Mouse (Mus musculus): ENCODE data around the gene 5730409E04Rik. TPM values are rescaled to one million over a fixed set of nuclear protein-coding genes. Genes with fewer than 3 reads are reported as not detected.

Gene 5730409E04Rik
- total and polyA plus RNA-seq, 3 experiments: not detected

GRCm38 (mm10) chr4:126661249-126661648 lies 51.6 kb downstream of the 5730409E04Rik start:
- ATAC-seq (ENCODE audit: extremely low read depth, insufficient number of reproducible peaks, low FRiP score, poor library complexity, severe bottlenecking): no peak

More at GRCm38 (mm10) chr4:126661249-126661648, 51.6 kb downstream of the 5730409E04Rik start:
- Histone ChIP-seq H3K4me1 (ENCODE audit: insufficient read depth, low read depth, low read length) (no peaks in the 10 kb centered on the region), H3K4me3 (ENCODE audit: low read depth, low read length) (no peak overlapping the region), H3K36me3 (replicated peaks) (no peaks in the 10 kb centered on the region), H3K9me3 (replicated peaks) (no peaks in the 10 kb centered on the region), H3K27me3 (ENCODE audit: insufficient read depth, low read length) (peaks cover 32% of the 10 kb centered on the region)
- no peak for TF ChIP-seq CTCF (IDR thresholded peaks at IDR 0.05; ENCODE audit: low read depth, low read length)
- DNase-seq (ENCODE audit: low spot score): no peak

Other genes starting within 250 kb of the 5730409E04Rik start
- gene Ago3, start 180.3 kb upstream of the 5730409E04Rik start, total RNA-seq (2014; fragmentation: Nextera tagmentation): 18.0 and 24.7 TPM in 2 replicates
- gene Ago3, start 180.3 kb upstream of the 5730409E04Rik start, total RNA-seq (2017): 6.3 and 8.9 TPM in 2 replicates
- 3.1 and 6.6 TPM in 2 replicates for gene Ago3, start 180.3 kb upstream of the 5730409E04Rik start, polyA plus RNA-seq (2012)
- 25.3 and 30.9 TPM in 2 replicates for gene Ago1, start 141.2 kb upstream of the 5730409E04Rik start, total RNA-seq (2014; fragmentation: Nextera tagmentation)
- gene Ago1, start 141.2 kb upstream of the 5730409E04Rik start, total RNA-seq (2017): 12.1 and 15.2 TPM in 2 replicates
- gene Ago1, start 141.2 kb upstream of the 5730409E04Rik start, polyA plus RNA-seq (2012): 6.2 and 8.0 TPM in 2 replicates
- gene Ago4, start 76.3 kb upstream of the 5730409E04Rik start, total RNA-seq (2014; fragmentation: Nextera tagmentation): not detected in 2 replicates
- gene Ago4, start 76.3 kb upstream of the 5730409E04Rik start, total RNA-seq (2017): 0.12 and 0.22 TPM in 2 replicates
- not detected in 2 replicates for gene Ago4, start 76.3 kb upstream of the 5730409E04Rik start, polyA plus RNA-seq (2012)
- gene Clspn, start 52.9 kb upstream of the 5730409E04Rik start, total RNA-seq (2014; fragmentation: Nextera tagmentation): 61.8 and 81.4 TPM in 2 replicates
- 76.5 and 94.0 TPM in 2 replicates for gene Clspn, start 52.9 kb upstream of the 5730409E04Rik start, total RNA-seq (2017)
- 7.9 and 11.1 TPM in 2 replicates for gene Clspn, start 52.9 kb upstream of the 5730409E04Rik start, polyA plus RNA-seq (2012)
- 269 and 289 TPM in 2 replicates for gene Psmb2, start 67.8 kb downstream of the 5730409E04Rik start, total RNA-seq (2014; fragmentation: Nextera tagmentation)
- gene Psmb2, start 67.8 kb downstream of the 5730409E04Rik start, total RNA-seq (2017): 199 and 210 TPM in 2 replicates
- 142 and 179 TPM in 2 replicates for gene Psmb2, start 67.8 kb downstream of the 5730409E04Rik start, polyA plus RNA-seq (2012)
- not detected in 2 replicates for gene Tfap2e, start 126.4 kb downstream of the 5730409E04Rik start, total RNA-seq (2014; fragmentation: Nextera tagmentation)
- gene Tfap2e, start 126.4 kb downstream of the 5730409E04Rik start, total RNA-seq (2017): 0.05 TPM in 1 of 2 replicates, not detected in the other
- not detected in 2 replicates for gene Tfap2e, start 126.4 kb downstream of the 5730409E04Rik start, polyA plus RNA-seq (2012)
- 16.9 and 18.4 TPM in 2 replicates for gene Ncdn, start 143.6 kb downstream of the 5730409E04Rik start, total RNA-seq (2014; fragmentation: Nextera tagmentation)
- 10.3 and 11.4 TPM in 2 replicates for gene Ncdn, start 143.6 kb downstream of the 5730409E04Rik start, total RNA-seq (2017)
- 86.9 and 89.1 TPM in 2 replicates for gene Ncdn, start 143.6 kb downstream of the 5730409E04Rik start, polyA plus RNA-seq (2012)
- gene AU040320, start 143.7 kb downstream of the 5730409E04Rik start, total RNA-seq (2014; fragmentation: Nextera tagmentation): 41.5 and 45.5 TPM in 2 replicates
- 15.1 and 15.5 TPM in 2 replicates for gene AU040320, start 143.7 kb downstream of the 5730409E04Rik start, total RNA-seq (2017)
- 10.6 and 21.8 TPM in 2 replicates for gene AU040320, start 143.7 kb downstream of the 5730409E04Rik start, polyA plus RNA-seq (2012)